Mouse (Mus musculus): ENCODE results near the gene Eif4e. TPM values are rescaled to one million over a fixed set of nuclear protein-coding genes. Genes with fewer than 3 reads are reported as not detected.

The Eif4e gene
- polyA plus RNA-seq (2012; rRNA removed): 22.6 and 74.4 TPM in 2 replicates
- polyA plus RNA-seq (2014; fragmentation: Nextera tagmentation; extraction: Ambion mirVana): 180 and 187 TPM in 2 replicates

- Histone ChIP-seq H3K27me3 (ENCODE audit: control insufficient read depth, insufficient read depth, low read length) (no peaks in the 10 kb centered on the region), H3K9me3 (ENCODE audit: control insufficient read depth, low read length) (no peaks in the 10 kb centered on the region), H3K4me2 (ENCODE audit: low read depth) (peak within 1 kb of the TSS; percentile 98), H3K4me1 (replicated peaks; ENCODE audit: control insufficient read depth in 2 of 2, insufficient read depth in 2 of 2, low read length in 1 of 2) (peaks cover 19 to 30% of the 10 kb centered on the region in 2 experiments), H3K27ac (peak within 1 kb of the TSS; percentile 69), H3K4me3 (ENCODE audit: insufficient read depth in 1 of 2, low read depth in 2 of 2, low read length in 2 of 2) (peak within 1 kb of the TSS; percentile 65 to 96), H3K36me3 (replicated peaks; ENCODE audit: control insufficient read depth, insufficient read depth, low read depth) (no peaks in the 10 kb centered on the region), H3K9ac (replicated peaks) (peak within 1 kb of the TSS; percentile 87)
- 3% methylated on average over 39 of the region's 39 CpGs for WGBS (ENCODE audit: insufficient replicate concordance)
- no peak; the same call in 1 of the 2 replicates for TF ChIP-seq EP300 (IDR thresholded peaks at IDR 0.05; ENCODE audit: low read depth)
- no peak for TF ChIP-seq CTCF (IDR thresholded peaks at IDR 0.05; ENCODE audit: low read depth)
- DNase-seq (ENCODE audit: low read depth in 3 of 3, low spot score in 3 of 3) (peak in 2 of 3 experiments; percentile 22 to 50), ATAC-seq (ENCODE audit: insufficient read depth) (peak; percentile 35)
Measured at GRCm38 (mm10) chr3:138526073-138526915, at the start of gene Eif4e. TSS of gene Eif4e (plus strand) at chr3:138526179.

- Histone ChIP-seq H3K36me3 (replicated peaks; ENCODE audit: control insufficient read depth, insufficient read depth, low read depth) (peaks cover 29% of the 10 kb centered on the region), H3K4me2 (ENCODE audit: low read depth) (no peak overlapping the region), H3K4me3 (ENCODE audit: insufficient read depth in 1 of 2, low read depth in 2 of 2, low read length in 2 of 2) (no peak overlapping the region), H3K9ac (replicated peaks) (no peak overlapping the region), H3K27me3 (ENCODE audit: control insufficient read depth, insufficient read depth, low read length) (no peaks in the 10 kb centered on the region), H3K4me1 (replicated peaks; ENCODE audit: control insufficient read depth in 2 of 2, insufficient read depth in 2 of 2, low read length in 1 of 2) (peaks cover 0 to 11% of the 10 kb centered on the region in 2 experiments; a peak in 2 of 4 replicates), H3K9me3 (ENCODE audit: control insufficient read depth, low read length) (no peaks in the 10 kb centered on the region), H3K27ac (no peak overlapping the region)
- no peak for DNase-seq (ENCODE audit: low read depth in 3 of 3, low spot score in 3 of 3)
- 55% methylated on average over 8 of the region's 8 CpGs for WGBS (ENCODE audit: insufficient replicate concordance)
- peak; percentile 70 for ATAC-seq (ENCODE audit: insufficient read depth)
- TF ChIP-seq EP300 (IDR thresholded peaks at IDR 0.05; ENCODE audit: low read depth) (0 out of 2 replicates have a peak, but pooled peaks have one; percentile 18), CTCF (IDR thresholded peaks at IDR 0.05; ENCODE audit: low read depth) (no peak)
Measured at GRCm38 (mm10) chr3:138479489-138479888, 46.5 kb upstream of the Eif4e start.

GRCm38 (mm10) chr3:138481526-138482284 lies 44.3 kb upstream of the Eif4e start:
- TF ChIP-seq EP300 (IDR thresholded peaks at IDR 0.05; ENCODE audit: low read depth): no peak
- TF ChIP-seq CTCF (IDR thresholded peaks at IDR 0.05; ENCODE audit: low read depth): no peak
- H3K9ac ChIP-seq (replicated peaks): no peak overlapping the region
- no peak overlapping the region for H3K27ac ChIP-seq
- no peak for ATAC-seq (ENCODE audit: insufficient read depth)
- DNase-seq (ENCODE audit: low read depth in 3 of 3, low spot score in 3 of 3): no peak
- peaks cover 34% of the 10 kb centered on the region for H3K36me3 ChIP-seq (replicated peaks; ENCODE audit: control insufficient read depth, insufficient read depth, low read depth)
- no peak overlapping the region for H3K4me3 ChIP-seq (ENCODE audit: insufficient read depth in 1 of 2, low read depth in 2 of 2, low read length in 2 of 2)
- H3K4me1 ChIP-seq (replicated peaks; ENCODE audit: control insufficient read depth in 2 of 2, insufficient read depth in 2 of 2, low read length in 1 of 2): peaks cover 0 to 11% of the 10 kb centered on the region in 2 experiments; a peak in 2 of 4 replicates
- WGBS (ENCODE audit: insufficient replicate concordance): 72% methylated on average over 14 of the region's 14 CpGs
- no peaks in the 10 kb centered on the region for H3K9me3 ChIP-seq (ENCODE audit: control insufficient read depth, low read length)
- no peak overlapping the region for H3K4me2 ChIP-seq (ENCODE audit: low read depth)
- no peaks in the 10 kb centered on the region for H3K27me3 ChIP-seq (ENCODE audit: control insufficient read depth, insufficient read depth, low read length)

GRCm38 (mm10) chr3:138483240-138483639 lies 42.7 kb upstream of the Eif4e start:
- no peak overlapping the region for H3K4me3 ChIP-seq (ENCODE audit: insufficient read depth in 1 of 2, low read depth in 2 of 2, low read length in 2 of 2)
- H3K27ac ChIP-seq: no peak overlapping the region
- WGBS (ENCODE audit: insufficient replicate concordance): 74% methylated on average over 2 of the region's 2 CpGs
- no peak overlapping the region for H3K9ac ChIP-seq (replicated peaks)
- no peaks in the 10 kb centered on the region for H3K9me3 ChIP-seq (ENCODE audit: control insufficient read depth, low read length)
- peaks cover 37% of the 10 kb centered on the region for H3K36me3 ChIP-seq (replicated peaks; ENCODE audit: control insufficient read depth, insufficient read depth, low read depth)
- TF ChIP-seq CTCF (IDR thresholded peaks at IDR 0.05; ENCODE audit: low read depth) (no peak), EP300 (IDR thresholded peaks at IDR 0.05; ENCODE audit: low read depth) (no peak)
- DNase-seq (ENCODE audit: low read depth in 3 of 3, low spot score in 3 of 3) (no peak), ATAC-seq (ENCODE audit: insufficient read depth) (no peak)
- no peaks in the 10 kb centered on the region for H3K27me3 ChIP-seq (ENCODE audit: control insufficient read depth, insufficient read depth, low read length)
- H3K4me1 ChIP-seq (replicated peaks; ENCODE audit: control insufficient read depth in 2 of 2, insufficient read depth in 2 of 2, low read length in 1 of 2): peaks cover 6 to 18% of the 10 kb centered on the region in 2 experiments; a peak in 3 of 4 replicates
- H3K4me2 ChIP-seq (ENCODE audit: low read depth): no peak overlapping the region
